Mouse (Mus musculus) layer of hippocampus, adult 9-11 months (tissue): ENCODE measurements around the gene Dvl2.
"Not testable (repeated sequence)": the region's sequence is repeated elsewhere in the genome, so short reads cannot be mapped to it uniquely, and the experiment has no call there.

Experiments
- DNase-seq: peaks from one replicate; pipeline ENCODE4 v3.0.0; 2022

Gene Dvl2

DNA sequence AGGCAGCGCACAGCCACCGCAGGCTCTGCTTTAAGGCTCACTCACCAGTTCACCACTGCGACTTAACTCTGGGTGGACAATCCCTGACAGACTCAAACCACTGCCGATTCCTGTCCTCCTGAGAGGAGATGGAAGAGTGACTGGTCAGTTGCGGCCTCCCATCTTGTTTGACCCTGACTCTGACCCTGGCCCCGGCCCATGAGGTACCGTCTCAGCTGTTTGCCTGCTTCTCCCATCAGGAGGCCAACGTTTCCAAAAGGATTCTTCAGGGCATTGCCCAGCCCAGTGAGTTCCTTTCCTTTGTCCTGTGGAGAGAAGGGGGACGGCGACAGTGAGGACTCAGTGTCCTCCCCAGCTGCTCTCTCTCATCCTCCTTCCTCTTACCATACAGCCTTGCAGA, 10.6 kb downstream of the Dvl2 start:
- no peak for DNase-seq

DNA sequence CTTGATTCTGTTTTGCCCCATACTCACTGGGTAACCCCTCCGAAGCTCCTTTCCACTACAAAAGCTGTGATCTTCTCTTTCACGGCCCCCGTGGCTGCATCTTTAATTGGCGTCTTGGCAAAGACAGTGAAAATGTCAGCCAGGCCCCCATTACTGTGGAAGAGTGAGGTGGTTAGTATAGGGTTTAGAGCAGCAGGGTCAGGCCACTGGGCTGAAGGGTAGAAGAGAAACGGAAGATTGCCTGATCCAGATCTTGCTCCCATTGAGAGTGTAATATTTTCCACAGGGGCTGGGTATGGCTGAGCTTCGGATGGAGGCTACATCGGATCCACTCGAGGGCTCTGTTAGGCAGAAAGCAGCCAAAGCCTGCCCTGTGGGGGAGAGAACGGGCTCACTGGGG, 12.5 kb downstream of the Dvl2 start:
- DNase-seq: no peak

DNA sequence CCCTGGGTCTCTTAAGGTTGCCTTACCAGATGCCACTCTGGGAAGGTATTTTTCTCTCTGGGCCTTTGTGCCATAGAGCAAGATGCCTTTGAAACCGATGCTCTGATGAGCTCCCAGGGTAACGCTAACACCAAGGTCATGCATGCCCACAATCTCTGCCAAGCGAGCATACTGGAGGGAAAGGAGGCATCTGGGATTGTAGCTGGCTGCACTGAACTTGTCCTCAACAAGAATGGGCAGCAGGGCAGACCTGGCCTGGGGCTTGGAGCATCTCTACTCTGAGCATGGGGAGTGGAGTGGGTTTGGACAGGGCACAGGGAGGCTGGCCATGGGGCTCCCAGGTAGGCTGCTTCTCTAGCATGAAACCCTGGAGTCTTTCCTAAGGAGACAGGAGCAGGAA, 13.0 kb downstream of the Dvl2 start:
- DNase-seq: no peak

DNA sequence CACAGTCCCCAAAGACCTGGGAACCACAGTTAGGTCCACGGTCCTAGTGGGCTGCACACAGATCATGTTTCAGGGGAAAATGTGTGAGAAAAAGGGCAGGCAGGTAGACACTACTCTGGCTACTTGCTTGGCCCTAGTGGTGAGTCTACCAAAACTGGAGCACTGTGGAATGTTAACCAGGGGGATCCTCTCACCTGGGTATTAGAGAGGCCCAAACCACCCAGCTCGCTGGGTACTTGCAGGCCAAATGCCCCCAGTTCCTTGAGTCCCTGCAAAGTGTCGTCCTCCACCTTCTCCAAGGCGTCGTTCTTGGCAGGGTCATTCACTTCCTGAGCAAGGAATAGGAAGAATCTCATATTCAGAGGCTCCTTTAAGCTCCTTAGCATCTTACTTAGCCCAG, 13.7 kb downstream of the Dvl2 start:
- no peak for DNase-seq

DNA sequence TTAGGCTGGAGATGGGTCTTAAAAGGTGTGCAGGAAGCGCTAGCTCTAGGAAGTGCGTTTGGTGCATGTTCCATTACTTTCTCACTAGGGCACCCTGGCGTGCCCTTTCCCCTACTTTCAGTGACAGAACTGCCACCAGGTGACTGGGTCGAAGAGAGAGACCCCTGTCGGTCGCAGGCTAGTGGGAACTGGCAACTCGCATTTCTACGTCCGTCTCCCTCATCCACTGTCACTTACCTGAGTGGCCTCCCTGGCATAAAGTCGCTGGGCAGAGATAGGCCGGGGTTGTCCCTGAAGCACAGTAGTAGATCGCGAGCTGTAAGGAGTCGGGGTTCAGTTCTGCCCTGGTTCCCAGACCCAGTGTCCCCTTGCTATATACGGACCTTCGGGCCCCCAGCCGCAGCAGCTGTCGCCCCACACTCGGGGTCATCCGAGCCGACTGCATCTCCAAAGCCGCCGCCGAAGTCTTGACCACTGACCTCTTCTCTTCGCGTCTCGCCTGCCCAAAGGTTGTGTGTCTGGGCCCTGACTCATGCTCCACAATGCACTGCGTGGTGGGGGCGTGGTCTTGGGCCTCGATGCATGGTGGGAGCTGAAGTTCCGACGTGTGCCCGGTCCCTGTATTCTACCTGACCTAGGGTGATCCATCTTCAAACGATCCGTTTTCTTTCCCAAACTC, 14.6 kb downstream of the Dvl2 start, which contains the start of gene Acadvl:
Acadvl (minus strand) TSS at position 532 of the 679 bp plus-strand sequence.
- DNase-seq: peak; percentile 92

DNA sequence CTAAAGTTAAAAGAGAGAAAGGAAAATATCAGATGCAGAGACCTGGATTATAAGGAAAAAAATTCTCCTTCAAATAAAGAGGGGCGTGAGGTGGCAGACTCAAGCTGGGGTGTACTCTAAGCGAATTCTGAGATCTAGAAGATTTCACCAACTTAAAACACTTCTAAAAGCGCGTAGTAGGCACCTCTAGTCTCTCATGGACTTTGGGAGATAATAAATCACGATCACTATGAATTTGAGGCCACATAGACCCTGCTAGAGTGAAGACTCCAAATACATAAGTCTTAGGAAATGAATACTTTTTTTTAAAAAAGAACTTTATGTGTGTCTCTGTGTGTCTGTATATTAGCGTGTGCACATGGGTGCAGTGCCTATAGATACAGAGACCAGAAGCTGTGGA, 15.3 kb downstream of the Dvl2 start:
- DNase-seq: no peak

DNA sequence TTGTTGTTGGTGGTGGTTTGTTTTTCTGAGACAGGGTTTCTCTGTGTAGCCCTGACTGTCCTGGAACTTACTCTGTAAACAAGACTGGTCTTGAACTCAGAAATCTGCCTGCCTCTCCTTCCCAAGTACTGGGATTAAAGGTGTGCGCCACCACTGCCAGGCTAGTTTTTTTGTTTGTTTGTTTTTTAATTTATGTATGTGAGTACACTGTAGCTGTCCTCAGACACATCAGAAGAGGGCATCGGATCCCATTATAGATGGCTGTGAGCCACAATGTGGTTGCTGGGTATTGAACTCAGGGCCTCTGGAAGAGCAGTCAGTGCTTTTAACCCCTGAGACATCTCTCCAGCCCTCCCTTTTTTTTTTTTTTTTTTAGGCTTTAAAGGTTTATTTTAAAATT, 15.8 kb downstream of the Dvl2 start:
- DNase-seq: not testable (repeated sequence)

DNA sequence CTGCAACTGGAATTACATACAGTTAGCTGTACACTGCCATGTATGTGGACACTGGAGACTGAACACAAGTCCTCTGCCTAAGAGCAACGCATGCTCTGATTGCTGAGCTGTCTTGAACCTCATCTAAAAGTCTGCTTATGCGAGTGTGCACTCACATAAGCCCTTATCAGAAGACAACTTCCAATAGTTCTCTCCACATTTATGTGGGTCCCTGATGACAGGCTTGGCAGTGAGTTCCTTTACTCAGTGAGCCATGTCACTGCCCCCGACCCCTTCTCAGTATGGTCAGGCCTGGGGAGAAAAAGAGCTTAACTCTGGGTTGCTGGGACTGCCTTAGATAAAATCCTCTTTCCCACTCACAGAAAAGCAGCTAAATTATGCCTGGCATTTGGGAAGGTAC, 16.3 kb downstream of the Dvl2 start, which contains the start of gene Dlg4:
Dlg4 (plus strand) TSS at position 274 of the 400 bp plus-strand sequence.
- no peak for DNase-seq

DNA sequence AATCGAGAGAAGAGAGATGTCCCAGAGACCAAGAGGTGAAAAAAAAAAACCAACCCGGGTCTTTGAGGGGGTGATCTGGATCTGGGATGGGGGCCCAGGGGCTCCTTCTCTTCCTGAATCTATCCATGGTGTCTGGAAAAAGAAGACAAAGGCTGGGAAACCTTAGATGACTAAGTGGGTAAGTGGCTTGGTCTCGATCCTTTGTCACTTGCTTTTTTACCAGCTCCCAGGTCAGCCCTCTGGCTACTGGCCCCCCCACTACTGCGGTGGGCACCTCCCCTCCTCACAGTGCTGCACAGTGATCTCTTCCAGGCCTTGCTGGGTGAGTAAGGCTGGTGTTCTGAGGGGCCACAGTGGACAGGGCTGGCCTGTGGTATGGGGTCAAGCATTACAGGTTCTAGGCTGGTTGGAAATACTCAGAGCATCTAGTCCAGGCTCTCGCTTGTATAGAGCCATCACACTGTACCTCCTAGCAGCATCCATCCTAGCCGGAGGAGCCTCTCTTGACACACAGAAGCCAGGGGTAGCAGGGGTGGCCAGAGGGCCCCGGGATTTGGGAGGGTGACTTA, 16.9 kb downstream of the Dvl2 start:
- DNase-seq: no peak

DNA sequence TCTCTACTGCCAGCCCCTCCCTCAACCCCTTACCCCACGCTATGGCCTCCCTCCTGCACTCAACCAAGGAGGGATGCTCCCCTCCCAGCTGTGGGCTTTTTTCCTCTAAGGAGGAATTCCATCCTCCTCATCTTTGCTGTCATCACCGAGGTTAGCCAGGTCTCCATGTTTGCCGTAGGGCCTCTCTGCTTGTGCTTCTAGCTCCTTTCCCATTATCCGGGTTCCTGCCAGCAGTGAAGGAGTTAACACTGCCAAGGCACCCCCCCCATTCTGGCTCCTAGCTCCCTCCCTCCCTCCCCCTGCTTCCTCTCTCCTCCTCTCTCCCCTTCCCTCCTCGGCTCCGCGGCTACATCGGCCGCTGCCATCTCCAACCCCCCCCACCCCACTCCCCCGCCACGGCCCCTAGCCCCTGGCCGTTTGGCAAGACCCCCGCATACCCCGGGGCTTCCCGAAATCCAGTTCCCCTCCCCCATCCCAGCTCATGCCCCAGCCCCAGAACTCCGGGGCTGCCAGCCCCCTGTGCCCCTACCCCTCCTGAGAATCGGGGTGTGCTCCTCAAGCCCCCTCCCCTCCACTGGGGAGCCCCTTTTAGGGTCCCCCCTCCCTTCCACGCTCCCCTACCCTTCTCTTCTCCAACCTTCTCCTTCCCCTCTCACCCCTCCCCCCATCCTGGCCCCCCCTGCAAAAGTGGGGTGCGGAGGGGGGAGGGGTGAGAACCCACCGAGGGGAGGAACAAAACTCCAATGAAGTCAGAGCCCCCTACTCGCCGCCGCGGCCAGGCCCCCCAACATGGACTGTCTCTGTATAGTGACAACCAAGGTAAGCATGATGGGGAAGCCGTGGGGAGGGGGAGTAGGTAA, 18.0 kb downstream of the Dvl2 start:
- peak; percentile 63 for DNase-seq

DNA sequence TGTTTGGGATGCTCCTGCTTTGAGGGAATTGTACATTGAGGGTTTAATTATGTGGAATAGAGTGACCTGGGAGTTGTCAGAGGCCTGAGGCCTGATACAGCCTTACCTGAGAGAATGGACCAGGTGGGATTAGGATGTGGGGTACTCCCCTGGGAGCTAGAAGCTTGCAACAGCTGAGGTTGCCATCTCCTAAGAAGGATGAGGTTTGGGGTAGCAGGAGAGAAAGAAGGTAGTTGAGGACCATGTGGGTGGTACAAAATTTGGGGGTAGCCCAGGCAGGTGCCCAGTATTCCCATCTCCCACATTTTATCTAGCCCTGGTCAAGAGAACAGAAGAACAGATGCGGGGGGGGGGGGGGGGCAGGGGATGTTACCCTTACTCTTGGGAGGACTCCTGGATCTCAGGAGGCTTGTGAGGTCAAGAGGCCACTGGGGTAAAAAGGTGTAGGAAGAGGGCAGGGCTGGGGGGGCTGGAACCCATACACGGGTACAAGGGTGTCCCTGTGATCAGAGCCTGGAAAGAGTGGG, 19.2 kb downstream of the Dvl2 start:
- DNase-seq: no peak

DNA sequence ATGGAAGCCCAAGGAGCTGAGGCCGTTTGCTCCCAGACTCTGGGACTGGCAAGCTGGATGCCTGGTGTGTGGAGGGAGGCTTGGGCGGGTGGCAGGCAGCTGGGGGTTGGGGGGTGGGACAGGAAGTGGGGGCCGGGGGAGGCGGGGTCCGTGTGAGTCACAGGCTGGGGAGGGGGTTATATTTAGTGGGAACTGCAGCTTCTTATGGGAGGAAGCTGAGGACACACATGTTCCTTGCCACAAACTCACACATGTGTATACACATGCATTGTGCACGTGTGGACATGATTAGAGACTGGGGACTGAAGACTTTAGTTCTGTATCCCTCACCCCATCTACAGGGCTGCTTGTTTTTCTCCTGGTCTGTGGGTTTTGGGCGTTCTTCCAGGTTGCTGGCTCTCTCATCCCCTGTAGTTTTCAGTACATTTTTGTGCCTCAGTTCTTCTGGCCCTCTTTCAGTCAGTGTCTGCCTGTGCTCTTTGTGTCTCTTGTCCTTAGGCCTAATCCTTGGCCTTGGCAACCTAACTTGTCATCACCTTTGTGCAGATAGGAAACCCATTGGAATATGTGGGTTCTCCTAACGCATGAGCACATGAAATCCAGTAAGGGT, 19.7 kb downstream of the Dvl2 start:
- peak; percentile 50 for DNase-seq

DNA sequence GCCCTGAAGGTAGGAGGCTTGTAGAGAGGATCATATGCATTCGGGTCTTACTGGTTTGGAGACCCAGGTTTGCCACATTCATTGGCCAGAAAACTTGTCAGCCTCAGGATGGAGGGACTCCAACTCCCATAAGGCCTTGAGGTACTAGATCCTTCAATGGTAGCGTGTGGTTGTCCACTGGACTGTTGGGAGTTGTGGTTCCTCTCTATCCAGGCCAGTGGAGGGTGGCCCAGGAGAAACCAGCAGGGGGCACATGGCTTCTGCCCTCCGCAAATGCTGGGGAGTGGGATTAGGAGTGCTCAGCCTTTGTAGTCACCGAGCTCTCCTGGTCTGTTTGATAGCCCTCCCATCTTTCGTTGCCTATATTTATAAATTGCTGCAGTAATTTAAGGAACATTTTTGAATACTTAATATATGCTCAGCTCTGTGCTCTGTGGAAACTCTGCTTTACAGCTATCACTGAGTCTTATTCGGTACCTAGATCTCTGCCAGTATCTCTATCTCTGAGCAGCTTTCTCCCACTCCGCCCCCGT, 20.4 kb downstream of the Dvl2 start:
- peak; percentile 89 for DNase-seq

DNA sequence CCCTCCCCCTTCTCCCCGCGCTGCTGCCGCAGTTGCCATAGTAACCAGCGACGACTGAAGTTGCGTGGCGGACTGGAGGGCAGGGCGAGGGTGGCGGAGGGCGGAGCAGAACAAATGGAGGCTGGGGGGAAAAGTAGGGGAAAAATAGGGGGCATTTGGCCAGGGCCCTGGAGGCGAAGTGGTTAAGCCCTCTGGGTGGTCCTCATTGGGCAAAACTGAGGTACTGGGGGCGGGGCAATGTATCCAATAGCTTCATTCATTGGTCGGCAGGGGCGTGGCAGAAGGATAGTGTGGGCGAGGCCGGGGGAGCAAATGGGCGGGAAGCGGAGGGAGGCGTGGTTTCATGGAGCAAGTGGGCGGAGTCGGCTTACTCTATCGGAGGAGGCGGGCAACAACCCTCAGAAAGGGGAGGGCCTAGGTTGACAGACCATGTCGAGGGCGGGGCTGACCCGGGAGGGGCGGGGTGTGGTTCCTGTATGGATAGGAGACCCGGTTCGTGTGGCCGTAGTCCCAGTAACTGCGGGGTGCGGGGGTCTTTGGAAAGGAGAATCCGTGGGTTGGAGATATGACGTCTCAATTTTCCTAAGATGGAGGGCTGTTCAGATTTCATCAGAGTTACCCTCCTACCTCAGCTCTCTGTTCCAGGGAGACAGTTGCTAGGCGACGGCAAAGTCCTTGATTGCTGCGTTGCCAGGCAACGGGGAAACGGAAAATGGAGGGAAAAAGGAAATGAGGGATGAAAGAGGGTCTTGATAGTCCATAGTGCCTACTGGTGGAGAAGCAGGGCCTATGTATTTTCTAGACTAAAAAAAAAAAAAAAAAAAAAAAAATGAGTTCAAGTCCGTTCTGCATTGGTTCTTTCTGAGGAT, 21.1 kb downstream of the Dvl2 start:
- DNase-seq: peak; percentile 99

DNA sequence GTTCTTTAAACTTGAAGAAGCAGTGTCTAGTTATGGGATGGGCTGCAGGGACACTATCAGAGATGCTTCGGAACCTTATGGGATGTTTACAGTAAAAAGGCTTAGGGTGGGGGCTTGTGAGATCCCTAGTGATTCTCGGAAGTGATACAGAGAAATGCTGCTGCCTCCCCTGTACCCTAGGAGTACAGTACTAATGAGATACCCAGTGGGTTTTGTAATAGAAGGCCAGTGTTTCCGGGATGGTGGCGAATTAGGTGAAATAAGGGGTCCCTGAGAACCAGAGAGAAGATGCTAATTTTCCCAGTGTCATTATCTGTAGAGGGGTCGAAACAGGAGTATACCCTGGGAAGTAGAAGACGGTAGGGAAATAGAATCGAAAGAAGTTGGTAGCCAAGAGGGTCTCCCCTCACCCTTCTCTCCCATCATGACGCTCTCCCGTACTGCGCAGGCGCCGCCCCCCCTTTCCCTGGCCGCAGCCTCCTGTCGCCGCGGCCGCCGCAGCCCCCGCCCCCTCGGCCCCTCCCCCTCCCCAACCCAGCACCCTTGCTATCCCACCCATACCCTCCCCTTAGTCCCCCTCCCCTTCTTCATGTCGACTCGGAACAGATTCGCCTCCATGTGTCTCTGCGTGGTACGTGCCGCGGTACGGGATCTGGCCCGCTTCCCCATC, 23.2 kb downstream of the Dvl2 start:
- DNase-seq: no peak

DNA sequence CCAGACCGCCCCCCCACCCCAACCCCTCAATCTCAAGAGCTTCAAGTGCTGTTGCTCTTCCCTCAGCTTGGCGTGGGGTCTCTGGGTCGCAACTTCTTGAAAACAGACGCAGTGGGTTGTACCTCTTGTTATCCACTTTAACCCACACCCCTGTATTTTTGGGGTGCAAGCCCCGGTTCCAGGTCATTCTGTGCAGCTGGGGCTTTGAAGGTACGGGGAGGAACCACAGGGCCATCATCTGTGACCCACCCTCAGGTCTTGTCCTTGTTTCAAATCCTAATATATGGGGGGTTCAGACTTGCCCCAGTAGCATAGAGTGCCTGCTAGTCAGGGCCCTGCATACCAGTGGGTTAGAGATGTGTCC, 23.7 kb downstream of the Dvl2 start:
- no peak for DNase-seq

DNA sequence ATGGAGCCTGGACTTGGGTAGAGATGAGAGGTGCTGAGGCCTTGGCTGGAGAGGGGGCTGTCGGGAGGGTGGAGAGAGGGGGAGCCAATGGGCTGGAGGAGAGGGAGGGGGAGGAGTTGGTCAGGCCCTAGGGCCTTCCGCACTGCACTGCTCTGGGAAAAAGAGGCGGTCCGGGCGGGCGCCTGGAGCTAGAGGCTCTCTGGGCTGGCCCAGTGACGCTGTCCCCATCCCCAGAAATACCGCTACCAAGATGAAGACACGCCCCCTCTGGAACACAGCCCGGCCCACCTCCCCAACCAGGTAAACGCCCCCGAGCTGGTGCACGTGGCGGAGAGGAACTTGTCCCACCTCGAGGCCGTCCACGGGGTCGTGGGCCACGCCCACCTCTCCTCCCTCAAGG, 26.3 kb downstream of the Dvl2 start:
- DNase-seq: no peak

DNA sequence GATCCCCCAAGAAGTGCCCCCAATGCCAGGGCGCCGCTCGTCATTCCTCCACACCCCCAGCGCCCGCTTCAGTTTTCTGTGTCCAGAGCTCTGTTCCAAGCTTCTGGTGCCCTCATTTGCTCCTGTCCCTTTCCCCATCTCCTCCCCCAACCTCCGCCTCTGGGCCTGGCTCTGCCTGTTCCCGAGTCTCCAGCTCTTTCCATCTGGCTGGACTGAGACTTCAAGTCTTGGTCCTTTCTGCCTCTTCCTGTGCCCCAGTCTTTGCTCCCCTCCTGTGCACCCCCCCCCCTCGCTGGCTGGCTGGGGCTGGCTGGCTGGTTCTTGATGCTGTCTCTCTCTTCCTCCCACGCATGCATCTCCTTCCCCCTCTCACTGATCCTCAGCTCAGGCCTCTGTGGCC, 27.0 kb downstream of the Dvl2 start:
- no peak for DNase-seq

DNA sequence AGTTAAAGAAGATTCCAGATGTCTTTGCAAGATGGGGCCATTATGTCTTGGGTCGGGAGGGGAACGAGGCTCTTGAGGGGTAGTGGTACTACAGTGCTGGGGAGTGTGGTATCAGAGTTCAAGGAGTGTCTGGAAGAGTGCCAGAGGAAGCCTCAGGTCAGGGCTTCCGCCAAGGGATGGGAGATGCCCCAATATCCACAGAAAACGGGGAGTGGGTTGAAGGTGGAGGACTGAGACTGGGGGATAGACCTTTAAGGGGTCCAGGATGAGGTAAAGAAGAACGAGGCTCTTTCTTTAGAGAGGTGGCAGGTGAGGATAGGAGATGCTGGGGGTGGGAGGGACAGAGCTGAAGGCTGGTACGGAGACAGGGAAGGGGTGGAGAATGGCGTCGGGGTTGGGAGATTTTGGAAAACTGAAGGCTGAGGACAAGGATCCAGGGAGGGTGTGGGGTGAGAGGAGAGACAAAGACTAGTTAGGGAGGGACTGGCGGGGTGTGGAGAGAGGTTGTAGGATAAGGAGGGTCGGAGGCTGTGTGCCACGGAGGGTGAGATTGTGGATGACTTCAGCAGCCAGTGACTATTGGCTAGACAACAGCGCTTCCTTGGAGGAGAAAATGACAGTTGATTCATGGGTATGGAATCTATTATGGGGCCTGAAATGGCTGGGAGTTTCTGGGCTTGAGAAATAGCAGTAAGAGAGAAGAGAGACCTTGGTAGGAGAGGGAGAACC, 28.2 kb downstream of the Dvl2 start:
- DNase-seq: no peak

DNA sequence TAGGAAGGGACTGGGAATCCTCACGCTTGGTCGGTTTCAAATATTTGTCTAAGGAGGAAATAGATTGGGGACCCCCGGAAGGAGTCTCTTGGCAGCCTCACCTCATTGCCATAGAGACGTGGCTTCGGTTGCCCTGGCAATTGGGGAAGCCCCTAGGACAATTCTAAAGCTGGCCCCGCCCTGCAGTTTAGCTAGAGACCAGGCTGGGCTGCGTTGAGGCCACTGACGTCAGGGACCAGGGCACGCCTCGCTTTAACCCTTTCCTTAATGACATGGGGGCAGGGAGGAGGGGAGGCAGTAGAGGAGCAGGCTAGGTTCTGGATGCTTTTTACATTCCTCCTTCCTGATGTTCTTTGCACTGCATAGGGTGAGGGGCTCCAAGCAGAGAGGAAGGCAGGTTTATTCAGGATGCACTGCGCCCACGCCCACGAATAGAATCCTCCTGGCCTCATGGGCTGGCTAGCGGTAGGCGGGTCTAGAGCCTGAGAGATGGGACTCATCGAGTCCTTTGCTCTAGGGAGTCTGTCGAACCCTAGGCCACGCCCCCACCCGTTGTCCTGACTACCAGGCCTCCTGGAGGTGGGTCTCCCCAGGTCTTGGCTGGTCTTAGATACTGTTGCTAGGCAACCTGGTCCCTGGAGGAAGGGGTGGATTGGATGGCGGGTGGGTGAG, 28.9 kb downstream of the Dvl2 start:
- peak; percentile 92 for DNase-seq
